Mouse (Mus musculus) embryonic facial prominence, embryonic 11.5 days (tissue): ENCODE measurements at regions not wholly inside any gene's neighbourhood (a gene's known extent, or its start where the extent isn't known, plus 50 kb on each side); places are given as distances from the start of the nearest gene placed in this dataset.

Experiments
- ATAC-seq: fragments of 200-750 bp; cut with Nextera tagmentation; replicated peaks from 2 replicates; pipeline ENCODE4 v1.8.0; 2017; ENCODE audit warnings: low read depth; ENCODE audit not compliant: insufficient number of reproducible peaks, low FRiP score, low TSS enrichment
- DNase-seq: peaks from one replicate; pipeline ENCODE4 v3.0.0-alpha.2; 2015; ENCODE audit warnings: low spot score
- H3K27ac ChIP-seq: fragments of 300-500 bp; sonication (generic); replicated peaks from 2 replicates; pipeline ENCODE4 v1.5.1; 2014; ENCODE audit warnings: mild to moderate bottlenecking, low read depth, low read length, control low read depth
- H3K27me3 ChIP-seq: fragments of 300-500 bp; sonication (generic); 2 replicates; pipeline ENCODE4 v1.6.1; 2014; ENCODE audit warnings: mild to moderate bottlenecking, low read length, moderate library complexity, mixed read lengths; ENCODE audit not compliant: control insufficient read depth, insufficient read depth
- H3K36me3 ChIP-seq: fragments of 300-500 bp; sonication (generic); replicated peaks from 2 replicates; pipeline ENCODE4 v1.6.1; 2014; ENCODE audit warnings: low read depth, mild to moderate bottlenecking, low read length, moderate library complexity, mixed read lengths; ENCODE audit not compliant: control insufficient read depth, insufficient read depth
- H3K4me1 ChIP-seq: fragments of 300-500 bp; sonication (generic); 2 replicates; pipeline ENCODE4 v1.6.1; 2014; ENCODE audit warnings: low read length, mixed read lengths; ENCODE audit not compliant: control insufficient read depth, insufficient read depth
- H3K4me2 ChIP-seq: fragments of 300-500 bp; sonication (generic); 2 replicates; pipeline ENCODE4 v1.6.1; 2014; ENCODE audit warnings: low read depth, mild to moderate bottlenecking, control low read depth, low read length, moderate library complexity
- H3K4me3 ChIP-seq: fragments of 300-500 bp; sonication (generic); 2 replicates; pipeline ENCODE4 v1.5.1; 2014; ENCODE audit warnings: low read depth, low read length, control low read depth
- H3K9ac ChIP-seq: fragments of 300-500 bp; sonication (generic); replicated peaks from 2 replicates; pipeline ENCODE4 v1.6.1; 2014; ENCODE audit warnings: mild to moderate bottlenecking, control low read depth, low read length
- H3K9me3 ChIP-seq: fragments of 300-500 bp; sonication (generic); replicated peaks from 2 replicates; pipeline ENCODE4 v1.6.1; 2016; ENCODE audit warnings: mild to moderate bottlenecking, low read length, inconsistent platforms, mixed read lengths; ENCODE audit not compliant: control insufficient read depth
- WGBS: fragments of 180-500 bp; shearing (Covaris S2); extraction: QIAGEN DNeasy Blood & Tissue Kit; methylation state at CpG from one replicate; pipeline ENCODE4 v1.1.7; 2014; 5-methylcytosine and 5-hydroxymethylcytosine counted together

DNA sequence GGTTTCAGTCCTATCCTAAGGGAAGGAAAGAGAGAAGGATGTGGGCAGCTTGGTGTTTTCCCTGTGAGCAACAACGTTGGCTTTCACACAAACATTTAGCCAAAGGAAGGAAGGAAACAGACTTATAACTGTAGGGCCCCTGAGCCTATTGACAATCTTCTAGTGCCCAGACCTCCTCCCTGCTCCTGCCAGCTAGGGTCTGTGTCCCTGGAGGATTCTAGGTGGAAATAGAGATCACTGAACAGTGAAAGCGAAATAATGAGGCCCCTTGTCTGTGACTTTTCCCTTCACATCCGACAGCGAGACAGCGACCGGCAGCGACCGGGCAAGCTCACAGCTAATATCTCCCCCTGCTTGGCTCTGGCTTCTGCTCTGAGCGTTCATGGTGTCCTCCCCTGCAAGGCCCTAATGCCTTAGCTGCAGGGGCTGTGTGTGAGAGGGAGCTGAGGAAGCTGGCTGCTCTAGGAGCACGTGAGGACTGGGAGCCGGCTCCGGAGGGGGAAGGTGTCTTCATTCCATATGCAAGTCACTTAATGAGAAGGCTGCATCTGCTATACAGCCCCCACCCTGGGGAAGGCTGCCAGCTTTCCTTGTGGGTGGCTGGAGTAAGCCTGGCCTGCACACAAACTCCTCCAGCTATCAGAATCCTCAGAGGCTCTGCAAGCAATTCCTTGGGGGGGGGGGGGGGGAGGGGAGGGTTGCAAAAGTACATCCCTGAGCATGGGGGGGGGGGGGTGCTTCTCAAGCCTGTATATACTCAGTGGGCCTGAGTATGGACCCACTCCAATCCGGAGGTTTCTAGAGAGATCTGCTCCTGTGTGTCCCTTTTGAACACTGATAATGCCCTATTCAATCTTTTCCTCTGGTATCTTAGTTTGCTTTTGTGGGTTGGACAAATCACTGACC is 61.7 kb upstream of the Opcml start:
- Histone ChIP-seq H3K4me3 (no peak overlapping the region), H3K9me3 (no peaks in the 10 kb centered on the region), H3K27me3 (no peaks in the 10 kb centered on the region), H3K4me2 (no peak overlapping the region; the same call in 1 of the 2 replicates), H3K36me3 (no peaks in the 10 kb centered on the region), H3K4me1 (no peaks in the 10 kb centered on the region; the same call in 1 of the 2 replicates), H3K9ac (no peak overlapping the region), H3K27ac (no peak overlapping the region)
- ATAC-seq, result peak; percentile 52; the same call in 1 of the 2 replicates
- 5% methylated on average over 13 of the region's 13 CpGs for WGBS
- peak; percentile 4 for DNase-seq

DNA sequence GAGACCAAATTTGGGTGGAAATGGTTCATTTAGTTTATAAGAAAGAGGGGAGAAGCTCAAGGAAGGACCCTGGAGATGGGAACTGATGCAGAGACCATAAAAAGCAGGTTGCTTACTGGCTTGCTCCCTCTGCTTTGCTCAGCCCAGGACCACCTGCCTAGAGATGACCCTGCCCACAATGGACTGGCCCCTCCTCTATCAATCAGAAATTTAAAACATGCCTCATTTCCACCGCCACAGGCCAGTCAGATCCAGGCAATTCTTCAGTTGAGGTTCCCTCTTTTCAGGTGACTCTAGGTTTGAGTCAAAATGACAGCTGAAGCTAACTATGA is 61.1 kb upstream of the Opcml start:
- H3K4me3 ChIP-seq, result no peak overlapping the region
- H3K4me1 ChIP-seq, result no peaks in the 10 kb centered on the region; the same call in 1 of the 2 replicates
- DNase-seq (no peak), ATAC-seq (no peak)
- no peaks in the 10 kb centered on the region for H3K9me3 ChIP-seq
- no peaks in the 10 kb centered on the region for H3K27me3 ChIP-seq
- no peak overlapping the region for H3K27ac ChIP-seq
- 36% methylated on average over 1 of the region's 1 CpGs for WGBS
- H3K4me2 ChIP-seq, result no peak overlapping the region
- H3K9ac ChIP-seq, result no peak overlapping the region
- no peaks in the 10 kb centered on the region for H3K36me3 ChIP-seq

DNA sequence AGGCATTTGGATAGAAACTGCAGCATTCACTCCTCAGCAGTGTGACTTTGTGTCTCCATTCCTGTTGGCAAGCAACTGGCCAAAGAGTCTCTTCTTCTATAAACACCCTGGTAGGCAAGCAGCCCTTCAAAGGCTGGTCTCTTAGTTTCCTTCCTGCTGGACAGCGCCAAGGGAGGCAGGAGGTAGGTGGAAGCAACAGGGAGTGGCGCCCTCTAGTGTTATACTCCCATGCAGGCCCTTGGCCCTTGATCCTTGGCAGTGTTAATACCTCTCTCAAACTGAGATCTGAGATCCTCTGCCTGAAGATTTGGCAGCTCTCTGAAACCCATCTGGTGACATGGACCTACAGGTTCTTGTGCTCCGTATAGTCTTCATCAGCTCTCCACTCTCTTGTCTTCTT is 51.3 kb upstream of the Opcml start:
- H3K27ac ChIP-seq, result no peak overlapping the region
- H3K36me3 ChIP-seq, result no peaks in the 10 kb centered on the region
- peak; percentile 55 for DNase-seq
- no peaks in the 10 kb centered on the region for H3K27me3 ChIP-seq
- H3K4me3 ChIP-seq, result no peak overlapping the region
- H3K9me3 ChIP-seq, result no peaks in the 10 kb centered on the region
- H3K9ac ChIP-seq, result no peak overlapping the region
- ATAC-seq, result no peak
- H3K4me1 ChIP-seq, result no peaks in the 10 kb centered on the region
- 19% methylated on average over 3 of the region's 3 CpGs for WGBS
- no peak overlapping the region for H3K4me2 ChIP-seq
